Mouse (Mus musculus) heart, embryonic 16.5 days (tissue): ENCODE data around the gene Gpr119. TPM values are rescaled to one million over a fixed set of nuclear protein-coding genes. Genes with fewer than 3 reads are reported as not detected.
A peak's percentile ranks its signal among the peaks of the same experiment; 100 is the strongest.

Experiments
- ATAC-seq: fragments of 200-750 bp; cut with Nextera tagmentation; replicated peaks from 2 replicates; pipeline ENCODE4 v1.8.0; 2017; ENCODE audit warnings: moderate number of reproducible peaks; ENCODE audit not compliant: insufficient read depth, low FRiP score; ENCODE audit errors: extremely low read depth
- H3K27ac ChIP-seq: fragments of 300-500 bp; sonication (generic); 2 replicates; pipeline ENCODE4 v1.5.1; 2014; ENCODE audit warnings: mild to moderate bottlenecking, low read length, control low read depth, moderate library complexity
- H3K27me3 ChIP-seq: fragments of 300-500 bp; sonication (generic); 2 replicates; pipeline ENCODE4 v1.6.1; 2014; ENCODE audit warnings: low read length, mixed read lengths; ENCODE audit not compliant: control insufficient read depth, insufficient read depth
- H3K36me3 ChIP-seq: fragments of 300-500 bp; sonication (generic); 2 replicates; pipeline ENCODE4 v1.6.1; 2014; ENCODE audit not compliant: control insufficient read depth, insufficient read depth
- H3K4me1 ChIP-seq: fragments of 300-500 bp; sonication (generic); 2 replicates; pipeline ENCODE4 v1.6.1; 2014; ENCODE audit warnings: low read length, mixed read lengths; ENCODE audit not compliant: control insufficient read depth, insufficient read depth
- H3K4me2 ChIP-seq: fragments of 300-500 bp; sonication (generic); 2 replicates; pipeline ENCODE4 v1.6.1; 2014; ENCODE audit warnings: low read depth, mild to moderate bottlenecking, control low read depth, low read length
- H3K4me3 ChIP-seq: fragments of 300-500 bp; sonication (generic); 2 replicates; pipeline ENCODE4 v1.5.1; 2014; ENCODE audit warnings: mild to moderate bottlenecking, control low read depth, low read length
- H3K9ac ChIP-seq: fragments of 300-500 bp; sonication (generic); 2 replicates; pipeline ENCODE4 v1.6.1; 2014; ENCODE audit warnings: low read length, control low read depth
- H3K9me3 ChIP-seq: fragments of 300-500 bp; sonication (generic); replicated peaks from 2 replicates; pipeline ENCODE4 v1.6.1; 2016; ENCODE audit warnings: low read length; ENCODE audit not compliant: control insufficient read depth
- WGBS: fragments of 180-500 bp; shearing (Covaris S2); extraction: QIAGEN DNeasy Blood & Tissue Kit; methylation state at CpG from one replicate; pipeline ENCODE4 v1.1.7; 2014; 5-methylcytosine and 5-hydroxymethylcytosine counted together
- polyA plus RNA-seq: library from polyadenylated mRNA; unstranded; fragments of >200 nt; fragmentation: Nextera tagmentation; extraction: Ambion mirVana; gene quantifications from 2 replicates; pipeline ENCODE4 v1.2.1, GENCODE M21; 2015

The Gpr119 gene
- not detected in 2 replicates for polyA plus RNA-seq

- H3K27ac ChIP-seq = no peak within 1 kb of the TSS
- no peaks in the 10 kb centered on the region for H3K27me3 ChIP-seq
- no peaks in the 10 kb centered on the region for H3K4me1 ChIP-seq
- no peak within 1 kb of the TSS for H3K4me3 ChIP-seq
- ATAC-seq = no peak
- no peaks in the 10 kb centered on the region for H3K9me3 ChIP-seq
- H3K4me2 ChIP-seq = no peak within 1 kb of the TSS
- no peak within 1 kb of the TSS for H3K9ac ChIP-seq
- 37% methylated on average over 4 of the region's 4 CpGs for WGBS
- H3K36me3 ChIP-seq = no peaks in the 10 kb centered on the region
These were observed at the start of gene Gpr119 for GRCm38 (mm10) chrX:48674171-48674570. Gene Gpr119 (minus strand): TSS chrX:48674478.

- Histone ChIP-seq H3K4me1 (no peaks in the 10 kb centered on the region), H3K4me2 (no peak overlapping the region), H3K27me3 (no peaks in the 10 kb centered on the region), H3K27ac (no peak overlapping the region), H3K36me3 (peaks cover 3% of the 10 kb centered on the region; the same call in 1 of the 2 replicates), H3K9ac (no peak overlapping the region), H3K9me3 (no peaks in the 10 kb centered on the region), H3K4me3 (no peak overlapping the region)
- no peak for ATAC-seq
- WGBS = 81% methylated on average over 8 of the region's 8 CpGs
These were observed 38.6 kb upstream of the Gpr119 start for GRCm38 (mm10) chrX:48712846-48713245.

GRCm38 (mm10) chrX:48709701-48710100, 35.4 kb upstream of the Gpr119 start:
- no peak overlapping the region for H3K9ac ChIP-seq
- H3K27ac ChIP-seq = no peak overlapping the region
- WGBS = 78% methylated on average over 10 of the region's 10 CpGs
- H3K36me3 ChIP-seq = peaks cover 5% of the 10 kb centered on the region; the same call in 1 of the 2 replicates
- H3K9me3 ChIP-seq = no peaks in the 10 kb centered on the region
- no peaks in the 10 kb centered on the region for H3K27me3 ChIP-seq
- H3K4me1 ChIP-seq = no peaks in the 10 kb centered on the region
- no peak for ATAC-seq
- no peak overlapping the region for H3K4me2 ChIP-seq
- no peak overlapping the region for H3K4me3 ChIP-seq

GRCm38 (mm10) chrX:48694864-48695371, 20.6 kb upstream of the Gpr119 start, which contains the start of gene Rbmx2:
Gene Rbmx2 (plus strand): TSS chrX:48695004.
- 9% methylated on average over 39 of the region's 42 CpGs for WGBS
- peak; percentile 96 for ATAC-seq
- no peaks in the 10 kb centered on the region for H3K9me3 ChIP-seq
- H3K27me3 ChIP-seq = no peaks in the 10 kb centered on the region
- no peaks in the 10 kb centered on the region for H3K36me3 ChIP-seq
- H3K4me2 ChIP-seq = peak within 1 kb of the TSS; percentile 70
- H3K4me3 ChIP-seq = peak within 1 kb of the TSS; percentile 74
- H3K27ac ChIP-seq = no peak within 1 kb of the TSS
- peak within 1 kb of the TSS; percentile 78 for H3K9ac ChIP-seq
- H3K4me1 ChIP-seq = peaks cover 3% of the 10 kb centered on the region; the same call in 1 of the 2 replicates

GRCm38 (mm10) chrX:48694460-48694859, 20.2 kb upstream of the Gpr119 start:
- Histone ChIP-seq H3K4me2 (peak overlapping the region; percentile 70), H3K4me1 (peaks cover 3% of the 10 kb centered on the region; the same call in 1 of the 2 replicates), H3K27ac (no peak overlapping the region), H3K4me3 (peak overlapping the region; percentile 74), H3K9me3 (no peaks in the 10 kb centered on the region), H3K36me3 (no peaks in the 10 kb centered on the region), H3K9ac (no peak overlapping the region), H3K27me3 (no peaks in the 10 kb centered on the region)
- WGBS = 16% methylated on average over 6 of the region's 6 CpGs
- peak; percentile 37; the same call in 1 of the 2 replicates for ATAC-seq

- H3K27me3 ChIP-seq = no peaks in the 10 kb centered on the region
- 55% methylated on average over 5 of the region's 5 CpGs for WGBS
These were observed 9.6 kb upstream of the Gpr119 start for GRCm38 (mm10) chrX:48683857-48684256.

GRCm38 (mm10) chrX:48683451-48683850, 9.2 kb upstream of the Gpr119 start:
- WGBS = 14% methylated on average over 3 of the region's 3 CpGs

More at GRCm38 (mm10) chrX:48683857-48684256, 9.6 kb upstream of the Gpr119 start:
- H3K27ac ChIP-seq = no peak overlapping the region
- H3K4me3 ChIP-seq = no peak overlapping the region
- H3K4me1 ChIP-seq = no peaks in the 10 kb centered on the region
- ATAC-seq = no peak
- H3K36me3 ChIP-seq = no peaks in the 10 kb centered on the region
- no peaks in the 10 kb centered on the region for H3K9me3 ChIP-seq
- no peak overlapping the region for H3K4me2 ChIP-seq
- no peak overlapping the region for H3K9ac ChIP-seq

GRCm38 (mm10) chrX:48671714-48672113, 2.6 kb downstream of the Gpr119 start:
- no peak for ATAC-seq
- H3K9ac ChIP-seq = no peak overlapping the region

More at GRCm38 (mm10) chrX:48683451-48683850, 9.2 kb upstream of the Gpr119 start:
- ATAC-seq = no peak
- no peaks in the 10 kb centered on the region for H3K9me3 ChIP-seq
- H3K4me2 ChIP-seq = no peak overlapping the region
- H3K4me3 ChIP-seq = no peak overlapping the region
- H3K9ac ChIP-seq = no peak overlapping the region
- H3K27ac ChIP-seq = no peak overlapping the region
- H3K27me3 ChIP-seq = no peaks in the 10 kb centered on the region
- no peaks in the 10 kb centered on the region for H3K4me1 ChIP-seq
- H3K36me3 ChIP-seq = no peaks in the 10 kb centered on the region

GRCm38 (mm10) chrX:48669588-48669987, 4.7 kb downstream of the Gpr119 start:
- Histone ChIP-seq H3K36me3 (no peaks in the 10 kb centered on the region), H3K4me3 (no peak overlapping the region), H3K27ac (no peak overlapping the region), H3K9me3 (no peaks in the 10 kb centered on the region), H3K9ac (no peak overlapping the region), H3K4me2 (no peak overlapping the region), H3K4me1 (no peaks in the 10 kb centered on the region), H3K27me3 (no peaks in the 10 kb centered on the region)
- ATAC-seq = no peak
- 50% methylated on average over 3 of the region's 3 CpGs for WGBS

More at GRCm38 (mm10) chrX:48671714-48672113, 2.6 kb downstream of the Gpr119 start:
- WGBS = 52% methylated on average over 3 of the region's 3 CpGs
- no peaks in the 10 kb centered on the region for H3K9me3 ChIP-seq
- no peaks in the 10 kb centered on the region for H3K4me1 ChIP-seq
- H3K4me3 ChIP-seq = no peak overlapping the region
- no peak overlapping the region for H3K27ac ChIP-seq
- H3K36me3 ChIP-seq = no peaks in the 10 kb centered on the region
- H3K27me3 ChIP-seq = no peaks in the 10 kb centered on the region
- H3K4me2 ChIP-seq = no peak overlapping the region
